Mouse (Mus musculus): ENCODE results near the gene Paqr9.

Gene Paqr9

GRCm38 (mm10) chr9:95578366-95578895, 19.0 kb downstream of the Paqr9 start:
- DNase-seq (ENCODE audit: low read depth, low spot score) = no peak

DNA sequence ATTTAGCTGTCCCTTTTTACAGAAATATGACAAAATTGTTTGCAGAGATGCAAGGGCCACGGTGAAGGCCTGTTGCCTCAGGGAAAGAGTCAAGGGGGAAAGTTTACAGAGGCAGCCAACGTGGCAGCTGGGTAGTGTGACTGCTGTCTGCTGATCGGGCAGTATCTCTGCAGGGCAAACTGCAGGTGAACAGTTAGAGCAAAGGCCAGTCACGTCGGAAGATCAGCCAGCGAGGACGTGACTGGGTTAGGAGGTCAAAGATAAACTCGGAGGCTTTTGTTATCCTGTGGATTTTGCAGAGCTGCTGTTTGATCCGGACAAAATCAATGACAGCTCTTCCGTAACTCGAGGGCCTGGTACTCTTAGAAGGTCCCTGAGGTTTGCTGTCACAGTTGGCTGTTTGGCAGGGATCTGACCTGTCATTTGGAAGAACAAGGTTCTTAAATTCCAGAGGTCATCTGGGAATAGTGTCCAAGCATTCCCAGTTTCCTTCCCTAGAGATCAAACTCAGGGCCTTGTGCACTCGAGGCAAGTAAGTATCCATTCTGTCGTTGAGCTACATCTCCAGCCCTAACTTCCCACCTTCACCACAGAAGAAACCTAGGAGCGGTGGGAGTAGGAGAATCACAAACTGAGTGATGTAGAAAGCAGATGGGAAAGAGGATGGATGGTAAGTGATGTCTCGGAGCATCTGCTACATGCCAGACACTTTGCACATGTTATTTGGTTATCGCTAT, 21.7 kb downstream of the Paqr9 start:
- no peak for DNase-seq (ENCODE audit: low read depth, low spot score)

DNA sequence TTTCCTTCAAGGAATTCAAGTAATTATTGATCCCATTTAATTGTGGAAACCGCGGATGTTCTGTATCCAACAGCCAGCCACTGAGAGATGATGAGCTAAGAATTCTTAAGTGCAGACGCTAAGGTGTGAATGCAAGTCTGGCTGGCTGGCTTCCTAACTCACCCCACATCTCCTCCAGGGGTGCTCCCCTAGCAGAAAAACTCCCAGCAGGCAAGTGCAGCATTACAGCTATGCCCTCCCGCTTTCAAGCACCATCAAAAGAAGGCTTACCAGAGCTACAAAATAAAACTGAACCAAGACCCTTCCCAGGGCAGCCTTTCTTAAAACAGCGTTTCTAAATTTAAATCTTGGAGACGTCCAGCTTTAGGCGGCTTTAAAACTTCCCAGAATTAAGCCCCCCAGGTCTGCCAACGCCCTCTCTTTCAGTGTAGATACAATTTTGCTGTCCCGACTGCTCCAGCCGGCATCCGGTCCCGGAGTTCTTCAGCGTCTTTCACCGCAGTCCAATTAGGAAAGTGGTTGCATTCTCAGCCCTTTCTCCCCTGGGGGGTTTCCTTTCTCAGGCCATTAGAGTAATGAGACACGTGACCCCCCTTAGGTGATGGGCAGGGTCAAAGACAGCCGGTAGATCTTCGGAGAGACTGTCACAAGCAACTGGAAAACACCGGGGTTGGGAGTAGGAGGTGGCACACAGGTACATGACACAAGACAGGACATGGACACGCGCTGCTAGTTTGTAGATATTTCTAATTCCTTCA, 22.5 kb downstream of the Paqr9 start:
- no peak for DNase-seq (ENCODE audit: low read depth, low spot score)

GRCm38 (mm10) chr9:95582555-95582954, 23.1 kb downstream of the Paqr9 start:
- no peak for DNase-seq (ENCODE audit: low read depth, low spot score)

DNA sequence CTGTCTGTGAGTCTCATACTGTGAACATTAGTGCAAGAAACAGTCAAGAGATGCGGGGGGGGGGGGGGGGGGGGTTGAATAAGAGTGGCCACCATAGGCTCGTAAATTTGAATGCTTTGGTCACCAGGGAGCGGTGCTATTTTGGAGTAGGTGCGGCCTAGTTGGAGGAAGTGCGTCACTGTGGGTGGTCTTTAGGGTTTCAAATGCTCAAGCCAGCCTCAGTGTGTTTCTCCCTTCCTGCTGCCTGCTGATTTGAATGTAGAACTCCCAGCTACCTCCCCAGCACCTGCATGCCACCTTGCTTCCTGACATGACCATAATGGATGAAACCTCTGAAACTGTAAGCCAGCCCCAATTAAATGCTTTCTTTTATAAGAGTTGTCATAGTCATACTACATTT, 26.6 kb downstream of the Paqr9 start:
- no peak for DNase-seq (ENCODE audit: low read depth, low spot score)

GRCm38 (mm10) chr9:95588070-95588469, 28.6 kb downstream of the Paqr9 start:
- DNase-seq (ENCODE audit: low read depth, low spot score) = no peak

DNA sequence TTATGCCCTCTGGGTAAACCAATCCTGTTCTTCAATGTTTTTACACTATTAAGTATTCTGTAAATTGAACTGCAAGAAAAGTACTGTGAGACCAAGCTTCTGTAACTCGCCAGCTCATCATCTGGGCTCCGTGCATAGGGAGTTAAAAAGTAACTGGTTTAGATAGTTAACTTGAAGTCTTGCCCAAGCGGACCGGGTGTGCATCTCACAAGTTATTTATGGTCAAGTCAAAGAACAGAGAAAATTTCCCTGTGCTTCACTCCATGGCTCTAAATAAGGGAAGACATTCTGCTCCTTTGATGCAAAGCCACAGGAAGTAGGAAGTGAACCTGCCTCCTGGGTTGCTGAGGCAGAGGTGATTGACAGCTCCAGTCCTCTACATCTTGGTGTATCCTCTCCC, 34.8 kb downstream of the Paqr9 start:
- no peak for DNase-seq (ENCODE audit: low read depth, low spot score)

GRCm38 (mm10) chr9:95597466-95598178, 38.2 kb downstream of the Paqr9 start:
- DNase-seq (ENCODE audit: low read depth, low spot score) = no peak

DNA sequence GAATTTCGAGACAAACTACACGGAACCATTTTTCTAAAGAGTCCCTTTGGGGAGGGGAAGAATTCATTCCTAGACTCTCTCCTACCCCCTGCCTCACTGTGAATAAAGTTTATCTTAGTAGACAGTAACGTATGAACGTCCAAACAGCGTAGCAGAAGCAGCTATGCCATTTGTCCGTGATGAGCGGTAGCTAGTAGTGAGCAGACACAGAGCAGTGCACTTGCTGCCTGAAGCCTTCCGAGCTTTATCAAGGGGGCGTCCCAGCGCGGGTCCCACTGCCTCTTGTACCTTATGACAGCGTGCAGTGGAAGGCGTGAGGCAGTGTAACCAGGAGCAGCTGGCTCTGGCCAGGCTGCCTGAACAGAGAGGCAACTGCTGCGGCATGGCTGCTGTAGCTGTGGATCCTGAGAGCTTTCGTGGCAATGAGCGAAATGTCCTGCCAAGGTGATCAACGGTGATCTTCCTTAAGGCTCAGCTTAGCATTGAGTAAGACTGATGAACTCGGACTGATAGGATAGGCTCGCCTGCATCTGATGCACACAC, 38.8 kb downstream of the Paqr9 start:
- no peak for DNase-seq (ENCODE audit: low read depth, low spot score)

GRCm38 (mm10) chr9:95599399-95599798, 39.9 kb downstream of the Paqr9 start:
- DNase-seq (ENCODE audit: low read depth, low spot score) = peak; percentile 7

DNA sequence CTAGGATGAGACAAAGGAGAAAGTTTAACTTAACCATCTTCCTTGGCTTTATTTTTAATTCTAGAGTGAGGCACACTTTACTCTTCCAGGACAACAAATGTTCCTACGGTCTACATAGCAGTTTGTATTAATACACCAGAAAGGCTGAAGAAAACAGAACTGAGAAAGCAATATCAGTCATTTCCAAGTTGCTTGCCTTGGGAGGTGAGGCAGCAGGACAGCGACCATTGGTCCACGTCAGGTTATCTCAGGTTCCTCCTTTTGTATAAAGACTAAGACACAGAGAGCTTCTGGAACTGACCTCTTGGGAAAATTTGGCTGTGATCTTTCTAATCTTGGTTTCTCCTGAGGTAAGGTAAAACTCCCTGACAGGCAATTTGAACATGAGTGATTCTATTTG, 43.4 kb downstream of the Paqr9 start:
- DNase-seq (ENCODE audit: low read depth, low spot score) = no peak

- DNase-seq (ENCODE audit: low read depth, low spot score) = no peak
Measured at GRCm38 (mm10) chr9:95603316-95603715, 43.9 kb downstream of the Paqr9 start.

DNA sequence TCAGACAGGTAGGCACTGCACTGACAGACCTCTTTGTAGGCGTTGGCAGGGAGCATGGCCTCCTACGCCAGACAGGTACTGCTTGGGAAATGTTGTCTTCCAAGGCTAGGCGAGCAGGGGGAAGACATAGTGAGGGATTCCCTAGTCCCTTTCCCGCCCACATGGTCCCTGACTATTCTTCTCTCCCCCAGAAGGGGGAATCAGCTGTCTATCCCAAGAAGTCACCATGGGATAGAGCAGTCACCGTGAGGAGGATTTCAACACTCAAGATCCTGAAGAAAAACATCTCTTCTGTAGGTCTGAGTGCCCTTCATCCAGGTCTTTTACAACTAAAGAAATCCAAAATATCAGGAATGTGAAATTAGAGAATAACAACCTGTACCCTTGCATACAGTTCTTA, 47.7 kb downstream of the Paqr9 start:
- no peak for DNase-seq (ENCODE audit: low read depth, low spot score)

DNA sequence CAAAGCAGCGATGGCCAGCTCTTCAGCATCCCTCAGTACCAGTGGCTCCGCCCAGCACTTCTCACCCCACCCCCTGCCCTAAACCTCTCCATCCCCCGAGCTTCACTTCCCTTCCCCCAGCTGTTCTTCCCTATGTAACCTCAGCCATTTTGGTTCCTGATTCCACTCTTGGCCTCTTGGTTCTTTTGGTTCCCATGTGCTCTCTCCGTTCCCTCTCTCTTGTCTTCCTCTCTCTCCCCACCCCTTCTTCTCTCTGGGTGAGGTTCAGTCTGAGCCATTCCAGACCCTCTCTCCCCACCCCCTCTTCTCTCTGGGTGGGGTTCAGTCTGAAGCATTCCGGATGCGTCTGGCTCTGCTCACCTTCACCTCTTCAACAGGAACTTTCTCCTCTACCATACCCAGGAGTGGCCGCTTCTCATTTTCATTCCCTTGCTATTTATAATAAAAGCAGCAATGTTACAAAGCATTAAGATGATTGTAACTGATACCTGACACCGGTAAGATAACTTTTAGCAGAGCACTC, 52.9 kb downstream of the Paqr9 start:
- no peak for DNase-seq (ENCODE audit: low read depth, low spot score)

DNA sequence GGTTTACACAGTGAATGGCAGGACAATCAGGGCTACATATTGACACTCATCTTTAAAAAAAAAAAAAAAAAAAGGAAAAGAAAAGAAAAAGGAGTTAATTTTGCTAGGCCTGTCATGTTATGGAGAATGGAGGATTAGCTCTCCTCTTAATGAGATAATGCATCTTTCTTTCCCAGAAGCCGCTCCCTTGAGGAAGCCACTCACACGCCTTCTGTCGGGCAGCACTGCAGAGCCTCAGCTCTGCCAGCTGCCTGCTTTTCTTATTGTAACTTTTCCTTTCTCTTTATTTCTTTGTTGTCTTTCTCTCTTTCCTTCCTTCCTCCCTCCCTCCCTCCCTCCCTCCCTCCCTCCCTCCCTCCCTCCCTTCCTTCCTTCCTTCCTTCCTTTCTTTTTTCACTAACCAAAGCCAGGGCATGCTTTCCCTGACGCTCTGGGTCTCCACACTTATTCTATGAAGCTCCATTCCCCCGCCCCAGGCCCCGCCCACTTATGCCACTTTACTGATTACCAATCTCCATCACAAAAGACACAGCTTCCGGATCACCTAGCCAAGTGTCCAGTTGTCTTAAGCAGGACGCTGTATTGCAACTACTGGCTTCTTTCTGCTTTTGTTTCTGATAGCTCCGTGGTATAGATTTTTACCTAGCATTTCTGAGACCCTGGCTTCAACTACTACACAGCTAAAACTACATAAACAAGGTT, 54.1 kb downstream of the Paqr9 start:
- DNase-seq (ENCODE audit: low read depth, low spot score) = no peak

GRCm38 (mm10) chr9:95614861-95615615, 55.6 kb downstream of the Paqr9 start:
- no peak for DNase-seq (ENCODE audit: low read depth, low spot score)

GRCm38 (mm10) chr9:95615961-95616360, 56.5 kb downstream of the Paqr9 start:
- DNase-seq (ENCODE audit: low read depth, low spot score) = no peak

Data from CD4-positive, CD25-positive, alpha-beta regulatory T cell, adult 2 months (primary cell).